Mouse (Mus musculus): Measurements from ENCODE around the gene Bin2. TPM values are rescaled to one million over a fixed set of nuclear protein-coding genes. Genes with fewer than 3 reads are reported as not detected.
"Not testable (repeated sequence)": the region's sequence is repeated elsewhere in the genome, so short reads cannot be mapped to it uniquely, and the experiment has no call there.

Gene Bin2
- polyA plus RNA-seq, 1 experiment from 2014 or later, result 1.3 TPM

- Histone ChIP-seq H3K27ac (no peak overlapping the region), H3K9me3 (no peaks in the 10 kb centered on the region), H3K27me3 (0 out of 2 replicates have a peak, but pooled peaks cover 4% of the 10 kb centered on the region), H3K4me3 (replicated peaks) (peak overlapping the region; percentile 13), H3K4me2 (replicated peaks) (peak overlapping the region; percentile 45), H3K9ac (replicated peaks) (no peak overlapping the region), H3K4me1 (replicated peaks) (peaks cover 25% of the 10 kb centered on the region), H3K36me3 (peaks cover 12% of the 10 kb centered on the region)
- 8% methylated on average over 16 of the region's 16 CpGs for WGBS
- no peak for ATAC-seq
Observed at GRCm38 (mm10) chr15:100613584-100613983, 55.8 kb downstream of the Bin2 start.

- no peak for ATAC-seq
- H3K27ac ChIP-seq, result no peak overlapping the region
- H3K4me3 ChIP-seq (replicated peaks), result no peak overlapping the region
- WGBS, result 79% methylated on average over 2 of the region's 2 CpGs
- H3K4me2 ChIP-seq (replicated peaks), result no peak overlapping the region
- no peaks in the 10 kb centered on the region for H3K9me3 ChIP-seq
- H3K27me3 ChIP-seq, result 0 out of 2 replicates have a peak, but pooled peaks cover 4% of the 10 kb centered on the region
- H3K4me1 ChIP-seq (replicated peaks), result peaks cover 25% of the 10 kb centered on the region
- no peak overlapping the region for H3K9ac ChIP-seq (replicated peaks)
- H3K36me3 ChIP-seq, result peaks cover under 1% of the 10 kb centered on the region; the same call in 1 of the 2 replicates
Observed at GRCm38 (mm10) chr15:100612432-100612831, 56.9 kb downstream of the Bin2 start.

DNA sequence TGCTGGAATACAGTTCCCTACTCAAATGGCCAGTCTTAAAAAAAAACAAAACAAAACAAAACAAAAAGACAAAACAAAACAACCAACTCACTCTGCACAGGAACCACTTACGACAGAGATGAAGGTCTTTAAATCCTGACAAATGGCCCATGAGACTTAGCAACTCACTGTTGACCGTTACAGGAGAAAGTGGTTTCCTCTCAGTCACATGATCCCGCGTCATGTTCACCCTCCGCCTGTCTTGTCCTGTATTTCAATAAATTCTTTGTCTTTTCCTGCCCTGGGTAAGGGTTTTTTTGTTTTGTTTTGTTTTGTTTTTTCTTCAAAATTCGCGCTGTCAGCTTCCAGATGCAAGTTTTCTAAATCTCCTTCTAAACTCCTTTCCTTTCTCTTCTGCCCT lies 57.4 kb downstream of the Bin2 start:
- no peaks in the 10 kb centered on the region for H3K36me3 ChIP-seq
- H3K4me2 ChIP-seq (replicated peaks), result no peak overlapping the region
- no peak overlapping the region for H3K27ac ChIP-seq
- no peaks in the 10 kb centered on the region for H3K9me3 ChIP-seq
- no peak for ATAC-seq
- H3K9ac ChIP-seq (replicated peaks), result no peak overlapping the region
- H3K4me1 ChIP-seq (replicated peaks), result peaks cover 23% of the 10 kb centered on the region
- H3K4me3 ChIP-seq (replicated peaks), result no peak overlapping the region
- 0 out of 2 replicates have a peak, but pooled peaks cover 4% of the 10 kb centered on the region for H3K27me3 ChIP-seq
- WGBS, result 87% methylated on average over 7 of the region's 7 CpGs

- ATAC-seq; H3K4me3 ChIP-seq (replicated peaks); H3K27ac ChIP-seq; H3K4me2 ChIP-seq (replicated peaks); H3K36me3 ChIP-seq; H3K27me3 ChIP-seq; H3K9ac ChIP-seq (replicated peaks); H3K9me3 ChIP-seq: not testable (repeated sequence)
- WGBS, result 89% methylated on average over 8 of the region's 8 CpGs
- H3K4me1 ChIP-seq (replicated peaks), result peaks cover 13% of the 10 kb centered on the region
Observed at GRCm38 (mm10) chr15:100606677-100607076, 62.7 kb downstream of the Bin2 start.

DNA sequence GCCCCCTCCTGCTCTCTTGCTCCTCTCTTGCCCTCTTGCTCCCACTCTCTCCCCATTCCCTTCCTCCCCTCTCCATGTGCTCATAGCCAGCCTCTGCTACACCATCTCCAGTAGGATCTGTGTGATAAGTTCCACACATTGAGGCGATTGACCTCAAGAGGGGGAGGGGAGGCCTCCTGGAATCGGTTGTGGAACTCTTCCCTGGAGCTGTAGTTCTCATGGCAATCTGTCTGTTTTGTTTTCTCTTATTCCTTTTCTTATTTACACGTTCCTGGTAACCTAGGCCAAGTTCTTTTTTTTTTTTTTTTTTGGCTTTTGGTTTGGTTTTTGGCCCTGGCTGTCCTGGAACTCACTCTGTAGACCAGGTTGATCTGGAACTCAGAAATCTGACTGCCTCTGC lies 67.7 kb downstream of the Bin2 start:
- Histone ChIP-seq H3K4me1 (replicated peaks) (peaks cover 35% of the 10 kb centered on the region), H3K9ac (replicated peaks) (no peak overlapping the region), H3K4me3 (replicated peaks) (no peak overlapping the region), H3K4me2 (replicated peaks) (no peak overlapping the region), H3K27me3 (peaks cover 14% of the 10 kb centered on the region), H3K27ac (no peak overlapping the region), H3K36me3 (no peaks in the 10 kb centered on the region), H3K9me3 (no peaks in the 10 kb centered on the region)
- WGBS, result 57% methylated on average over 3 of the region's 3 CpGs
- ATAC-seq, result no peak

- peak overlapping the region; percentile 67 for H3K4me2 ChIP-seq (replicated peaks)
- H3K9me3 ChIP-seq, result no peaks in the 10 kb centered on the region
- peak overlapping the region; percentile 64 for H3K4me3 ChIP-seq (replicated peaks)
- H3K27me3 ChIP-seq, result peaks cover 14% of the 10 kb centered on the region
- no peak overlapping the region for H3K9ac ChIP-seq (replicated peaks)
- no peak overlapping the region for H3K27ac ChIP-seq
- 15% methylated on average over 21 of the region's 21 CpGs for WGBS
- H3K4me1 ChIP-seq (replicated peaks), result peaks cover 35% of the 10 kb centered on the region
- no peaks in the 10 kb centered on the region for H3K36me3 ChIP-seq
- no peak for ATAC-seq
Observed at GRCm38 (mm10) chr15:100600696-100601272, 68.6 kb downstream of the Bin2 start.

DNA sequence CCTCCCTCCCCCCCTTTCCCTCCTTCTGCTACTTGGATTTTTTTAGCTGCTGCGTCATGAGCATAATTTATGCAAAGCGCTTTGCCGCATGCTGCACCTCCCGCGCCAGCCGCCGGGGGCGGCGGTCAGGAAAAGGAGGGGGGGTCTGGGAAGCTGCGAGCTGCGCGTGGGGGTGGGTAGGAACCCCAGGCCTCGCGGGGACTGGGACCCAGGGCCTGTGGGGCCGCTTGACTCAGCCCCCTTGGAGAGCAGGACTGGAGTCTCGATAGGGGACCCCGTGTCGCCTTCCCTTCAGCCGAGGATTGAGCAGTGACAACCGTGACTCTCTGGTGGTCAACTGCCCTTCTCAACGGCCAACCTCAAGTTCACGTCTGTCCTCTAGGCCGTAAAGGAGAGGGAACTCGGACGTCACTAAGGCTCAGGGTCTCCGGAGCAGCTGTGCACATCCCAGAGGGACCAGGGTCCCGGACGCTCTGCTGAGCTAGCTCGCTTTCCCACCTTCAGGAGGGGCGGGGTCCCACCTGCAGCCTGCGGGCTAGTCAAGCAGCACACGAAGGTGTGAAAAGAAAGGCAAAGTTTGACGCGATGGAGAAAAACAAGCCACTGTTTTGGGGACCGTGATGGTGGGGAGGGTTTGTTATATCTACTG lies 69.2 kb downstream of the Bin2 start:
- ATAC-seq, result peak; percentile 75
- 1% methylated on average over 34 of the region's 35 CpGs for WGBS
- H3K9ac ChIP-seq (replicated peaks), result peak overlapping the region; percentile 93
- H3K27ac ChIP-seq, result peak overlapping the region; percentile 93
- peak overlapping the region; percentile 67 for H3K4me2 ChIP-seq (replicated peaks)
- H3K9me3 ChIP-seq, result no peaks in the 10 kb centered on the region
- H3K4me1 ChIP-seq (replicated peaks), result peaks cover 29% of the 10 kb centered on the region
- no peaks in the 10 kb centered on the region for H3K36me3 ChIP-seq
- H3K4me3 ChIP-seq (replicated peaks), result peak overlapping the region; percentile 64
- peaks cover 14% of the 10 kb centered on the region for H3K27me3 ChIP-seq

DNA sequence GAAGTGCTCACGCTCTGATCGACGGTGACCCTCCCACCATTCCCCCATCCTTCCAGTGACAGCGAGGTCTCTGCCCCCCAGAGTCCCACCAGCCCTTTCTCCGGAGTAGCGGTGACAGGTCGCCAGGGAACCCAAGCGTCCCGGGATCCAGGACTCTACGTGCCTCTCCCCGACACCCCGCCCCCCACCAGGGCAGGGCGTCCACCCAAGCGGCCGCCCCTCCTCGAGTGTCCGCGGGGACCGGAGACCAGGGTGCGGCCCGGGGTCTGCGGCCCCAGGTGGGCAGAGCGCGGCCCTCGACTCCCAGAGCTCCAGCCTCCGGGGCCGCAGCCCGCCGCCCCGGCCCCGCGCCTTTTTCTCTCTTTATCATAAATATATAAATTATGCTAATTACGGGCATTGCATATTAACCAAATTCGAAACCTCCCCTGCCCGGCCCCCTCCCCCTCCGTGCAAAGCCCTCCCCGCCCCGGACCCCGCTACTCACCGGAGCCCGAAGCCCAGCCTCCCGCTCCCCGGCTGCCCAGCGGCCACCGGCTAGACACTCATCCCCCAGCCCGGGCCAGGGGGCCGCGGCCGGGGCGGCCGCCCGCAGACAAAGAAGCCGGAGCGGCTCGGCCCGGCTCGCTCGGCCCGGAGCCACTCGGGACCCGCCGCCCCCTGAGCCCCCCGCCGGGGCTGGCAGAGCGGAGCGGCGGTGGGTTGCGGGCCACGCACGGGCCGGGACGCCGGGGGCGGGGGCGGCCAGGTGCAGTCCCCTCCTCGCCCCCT lies 69.9 kb downstream of the Bin2 start, which contains the start of gene Pou6f1:
TSS of gene Pou6f1 (minus strand) at position 709 of the 771 bp plus-strand sequence.
- Histone ChIP-seq H3K36me3 (no peaks in the 10 kb centered on the region), H3K27me3 (peaks cover 14% of the 10 kb centered on the region), H3K27ac (peak within 1 kb of the TSS; percentile 93), H3K4me3 (replicated peaks) (peak within 1 kb of the TSS; percentile 64), H3K4me2 (replicated peaks) (peak within 1 kb of the TSS; percentile 67), H3K4me1 (replicated peaks) (peaks cover 22% of the 10 kb centered on the region), H3K9ac (replicated peaks) (peak within 1 kb of the TSS; percentile 93), H3K9me3 (no peaks in the 10 kb centered on the region)
- peak; percentile 82 for ATAC-seq
- under 1% methylated on average over 58 of the region's 76 CpGs for WGBS

DNA sequence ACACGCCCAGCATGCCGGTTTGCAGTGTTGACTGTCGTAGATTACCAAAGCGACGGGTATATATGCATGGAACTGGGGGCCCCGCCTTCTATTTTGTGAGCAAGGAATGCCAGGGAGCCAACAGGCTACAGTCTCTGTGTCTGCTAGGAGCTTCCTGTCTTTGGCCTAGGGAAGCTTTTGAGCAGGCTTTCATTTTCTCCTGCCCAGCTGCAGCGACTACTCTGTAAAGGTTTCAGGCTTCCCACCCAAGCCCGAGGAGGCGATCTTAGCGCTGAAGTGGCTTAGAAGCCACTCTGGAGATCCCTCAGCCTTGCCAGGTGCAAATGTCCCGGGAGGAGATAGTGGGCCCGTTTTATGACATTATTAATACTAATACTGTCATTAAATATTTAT lies 70.5 kb downstream of the Bin2 start:
- Histone ChIP-seq H3K27me3 (peaks cover 14% of the 10 kb centered on the region), H3K27ac (peak overlapping the region; percentile 93), H3K4me3 (replicated peaks) (peak overlapping the region; percentile 64), H3K9ac (replicated peaks) (peak overlapping the region; percentile 93), H3K4me1 (replicated peaks) (peaks cover 22% of the 10 kb centered on the region), H3K36me3 (peaks cover 1% of the 10 kb centered on the region; the same call in 1 of the 2 replicates), H3K9me3 (no peaks in the 10 kb centered on the region), H3K4me2 (replicated peaks) (peak overlapping the region; percentile 67)
- under 1% methylated on average over 12 of the region's 12 CpGs for WGBS
- ATAC-seq, result peak; percentile 44

DNA sequence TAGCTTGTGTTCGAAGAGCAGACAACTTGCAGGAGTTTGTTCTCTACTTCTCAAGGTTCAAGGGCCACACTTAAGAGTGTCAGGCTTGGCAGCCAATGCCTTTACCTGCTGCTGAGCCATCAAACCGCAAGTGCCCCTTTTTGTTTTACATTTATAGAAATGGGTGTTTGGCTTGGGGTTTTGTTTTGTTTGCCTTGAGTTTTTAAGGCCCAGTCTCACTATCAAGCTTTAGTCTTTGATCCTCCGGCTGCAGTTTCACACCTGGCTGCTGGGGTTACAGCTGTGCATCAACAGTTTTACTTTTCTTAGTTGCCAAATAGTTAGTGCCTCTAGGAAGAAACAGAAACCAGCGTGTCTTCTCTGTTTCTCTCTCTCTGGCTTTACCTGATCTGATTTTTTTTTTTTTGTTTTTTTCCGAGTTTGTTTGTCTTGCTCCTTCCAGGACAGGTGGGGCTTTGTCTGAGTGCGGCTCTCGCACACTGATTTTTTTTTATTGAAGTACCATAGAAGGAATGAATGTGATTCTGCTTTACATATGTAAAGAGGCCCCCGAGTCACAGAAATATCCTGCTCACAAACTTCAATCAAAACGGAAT lies 71.0 kb downstream of the Bin2 start:
- 32% methylated on average over 9 of the region's 9 CpGs for WGBS
- Histone ChIP-seq H3K9me3 (no peaks in the 10 kb centered on the region), H3K4me2 (replicated peaks) (peak overlapping the region; percentile 67), H3K9ac (replicated peaks) (peak overlapping the region; percentile 93), H3K27ac (peak overlapping the region; percentile 93), H3K4me1 (replicated peaks) (peaks cover 22% of the 10 kb centered on the region), H3K36me3 (peaks cover 3% of the 10 kb centered on the region; the same call in 1 of the 2 replicates), H3K27me3 (peaks cover 10% of the 10 kb centered on the region), H3K4me3 (replicated peaks) (peak overlapping the region; percentile 64)
- no peak for ATAC-seq

DNA sequence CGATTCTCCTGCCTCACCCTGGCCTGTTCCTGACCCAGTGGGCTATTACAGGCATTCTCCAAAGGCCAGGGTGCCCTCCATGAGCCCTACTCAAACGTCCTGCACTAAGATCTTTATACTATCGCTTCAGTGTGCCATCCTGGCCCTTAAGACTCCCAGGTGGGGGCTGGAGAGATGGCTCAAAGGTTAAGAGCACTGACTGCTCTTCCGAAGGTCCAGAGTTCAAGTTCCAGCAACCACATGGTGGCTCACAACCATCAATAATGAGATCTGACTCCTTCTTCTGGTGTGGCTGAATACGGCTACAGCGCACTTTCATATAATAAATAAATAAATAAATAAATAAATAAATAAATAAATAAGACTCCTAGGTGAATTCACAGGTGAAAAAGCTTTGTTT lies 76.5 kb downstream of the Bin2 start:
- WGBS, result 86% methylated on average over 6 of the region's 6 CpGs
- H3K4me2 ChIP-seq (replicated peaks), result no peak overlapping the region

More for the DNA sequence above, 76.5 kb downstream of the Bin2 start:
- Histone ChIP-seq H3K9ac (replicated peaks) (no peak overlapping the region), H3K4me3 (replicated peaks) (no peak overlapping the region), H3K27me3 (no peaks in the 10 kb centered on the region), H3K36me3 (peaks cover 43% of the 10 kb centered on the region), H3K27ac (no peak overlapping the region), H3K9me3 (no peaks in the 10 kb centered on the region), H3K4me1 (replicated peaks) (no peaks in the 10 kb centered on the region)
- no peak for ATAC-seq

Data from midbrain, embryonic 13.5 days (tissue).